Mouse (Mus musculus) gastrocnemius, postnatal 10 days (tissue): ENCODE measurements around the gene Ltbp2. TPM values are rescaled to one million over a fixed set of nuclear protein-coding genes. Genes with fewer than 3 reads are reported as not detected.

Experiments
- DNase-seq: peaks from one replicate; pipeline ENCODE4 v3.0.0; 2021; ENCODE audit warnings: mixed read lengths
- long read RNA-seq, 2 experiments: library from polyadenylated mRNA; stranded (forward); transcript quantifications; one replicate each; pipeline ENCODE4 v2.0.0; 2021
- total RNA-seq, 2 experiments: library from RNA; stranded (reverse); gene quantifications; 2 replicates each; pipeline ENCODE4 v1.2.3; 2021

Ltbp2 gene
- total RNA-seq = 1 to 10 TPM; 1.9 to 2.5 TPM
- long read RNA-seq, experiment 1, partial matches to known transcripts = 1 of 3 reads
- long read RNA-seq, experiment 1, other reads (novel, unspliced or antisense) = 2 of 3 reads
- long read RNA-seq, experiment 2, partial matches to known transcripts = 0 of 2 reads
- long read RNA-seq, experiment 2, other reads (novel, unspliced or antisense) = 2 of 2 reads

DNA sequence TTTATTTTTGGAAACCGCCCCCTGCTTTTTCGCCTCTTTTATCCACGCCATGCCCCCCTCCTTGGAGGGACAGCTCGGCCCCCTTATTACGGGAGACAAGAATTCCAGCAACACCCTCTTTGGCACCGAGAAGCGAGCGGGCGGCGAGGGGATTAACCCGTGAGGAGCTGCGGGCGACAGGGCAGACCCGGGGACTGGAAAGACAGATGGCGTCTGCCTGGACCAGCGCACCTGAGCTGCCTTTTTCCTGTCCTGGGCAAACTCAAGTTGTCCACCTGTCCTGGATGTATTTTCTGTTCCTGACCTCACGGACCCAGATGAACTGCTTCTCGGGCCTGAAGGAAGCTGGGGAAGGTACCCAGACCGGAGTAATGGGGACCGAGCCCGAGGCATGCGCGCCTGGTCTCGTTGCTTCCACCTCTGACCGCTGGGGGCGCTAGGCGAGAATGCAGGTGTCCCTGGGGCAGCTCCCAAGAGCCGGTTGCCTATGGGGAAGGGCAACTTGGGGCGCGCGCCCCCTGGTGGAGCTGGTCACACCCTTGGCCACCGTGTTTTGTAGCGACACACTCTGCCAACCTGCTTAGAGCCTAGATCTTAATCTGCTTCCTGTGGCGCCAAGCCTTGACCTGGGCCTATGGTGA is at the start of gene Ltbp2:
Gene Ltbp2 (minus strand): TSS at position 52 of the 641 bp plus-strand sequence.
- peak; percentile 89 for DNase-seq

DNA sequence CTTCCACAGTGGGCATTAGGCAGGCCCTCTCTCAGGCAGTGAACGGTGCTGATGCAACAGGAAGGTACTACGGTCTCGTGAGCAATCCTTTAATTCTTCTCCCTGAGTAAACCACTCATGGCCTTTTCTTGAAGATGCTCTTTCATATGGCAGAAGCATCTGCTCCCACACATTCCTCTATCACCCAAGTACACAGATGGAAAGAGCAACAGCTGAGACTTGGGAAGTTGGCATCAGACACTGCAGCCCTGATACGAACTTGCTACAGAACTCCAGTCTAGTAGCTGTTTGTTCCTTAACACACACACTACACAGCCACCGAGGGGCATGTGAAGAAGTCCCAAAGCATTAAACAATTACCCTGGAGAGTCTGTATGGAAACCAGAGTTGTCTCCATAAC is 48.0 kb upstream of the Ltbp2 start:
- no peak for DNase-seq

DNA sequence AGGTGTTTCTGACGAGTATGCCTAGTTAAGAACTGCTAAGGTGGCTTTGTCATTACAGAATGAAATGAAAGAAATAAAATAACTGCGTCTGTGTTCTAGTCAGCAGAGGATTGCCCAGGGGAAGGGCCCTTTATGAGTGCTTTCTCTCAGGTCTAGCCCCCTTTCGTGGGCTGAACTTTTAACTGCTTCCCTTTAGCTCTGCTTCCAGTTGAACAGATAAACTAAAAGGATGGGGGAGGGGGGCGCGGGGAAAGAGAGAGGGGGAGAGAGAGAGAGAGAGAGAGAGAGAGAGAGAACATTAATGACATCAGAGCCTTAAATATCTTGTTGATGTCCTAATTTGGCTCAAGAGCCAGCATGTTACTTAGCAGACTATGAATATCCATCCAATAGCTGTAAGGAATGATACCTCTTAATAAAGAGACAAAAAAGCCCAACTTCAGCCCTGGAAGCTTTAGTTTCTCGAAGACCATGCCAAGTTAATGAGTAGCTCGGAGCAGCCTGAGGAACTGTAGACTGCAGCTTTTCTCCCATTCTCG is 45.6 kb upstream of the Ltbp2 start:
- DNase-seq = no peak

DNA sequence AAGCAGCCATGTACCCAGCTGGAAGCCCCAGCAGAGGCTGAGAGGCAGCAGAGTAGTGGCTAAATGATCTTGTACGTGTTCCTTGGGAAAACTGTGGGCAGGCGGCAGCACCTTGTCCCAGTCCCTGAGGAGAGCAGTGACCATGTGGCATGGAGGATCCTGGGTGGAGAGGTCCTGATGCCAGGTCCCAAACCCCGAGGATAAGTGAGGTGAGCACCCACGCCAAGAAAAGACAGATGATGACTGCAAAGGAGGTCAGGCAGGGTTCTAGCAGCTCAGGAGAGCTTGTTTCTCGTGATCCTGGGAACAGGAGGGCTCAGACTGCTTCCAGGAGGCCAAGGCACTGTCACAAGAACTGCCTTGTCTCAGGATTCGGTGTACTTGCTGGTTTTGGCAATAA is 42.5 kb upstream of the Ltbp2 start:
- no peak for DNase-seq

DNA sequence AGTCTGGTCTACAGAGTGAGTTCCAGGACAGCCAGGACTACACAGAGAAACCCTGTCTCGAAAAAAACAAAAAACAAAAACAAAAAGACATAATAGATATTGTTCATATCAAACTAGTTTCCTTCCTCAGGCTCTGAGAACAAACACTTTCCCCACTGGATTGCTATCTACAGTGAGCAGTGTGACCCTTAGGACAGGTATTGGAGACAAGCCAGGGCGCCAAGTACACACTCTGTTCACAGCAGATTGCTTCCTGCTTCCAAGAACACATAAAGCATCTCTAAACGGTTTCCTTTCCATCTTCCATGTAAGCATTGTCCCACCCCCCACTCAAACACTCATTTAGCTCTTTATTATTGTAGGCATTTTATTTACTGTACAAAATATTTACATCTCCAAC is 41.5 kb upstream of the Ltbp2 start:
- no peak for DNase-seq

DNA sequence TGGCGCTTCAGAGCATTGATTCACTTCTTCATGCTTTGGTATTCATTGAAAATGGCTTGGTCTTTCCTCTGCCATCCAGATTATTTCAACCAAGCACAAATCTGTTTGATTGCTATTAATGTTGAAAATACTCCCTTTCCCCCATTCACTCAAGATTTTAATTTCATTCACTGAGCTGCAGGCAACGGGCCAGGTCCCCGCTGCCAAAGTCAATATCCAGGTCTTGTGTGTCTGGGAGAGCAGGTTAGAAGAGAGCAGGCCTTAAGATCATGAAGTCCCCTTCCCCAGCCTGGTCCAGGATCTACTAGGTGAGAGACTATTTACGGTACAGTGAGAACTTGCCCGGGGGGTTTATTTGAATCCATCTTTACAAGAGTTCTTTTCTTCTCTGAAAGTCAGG is 38.6 kb upstream of the Ltbp2 start:
- no peak for DNase-seq

DNA sequence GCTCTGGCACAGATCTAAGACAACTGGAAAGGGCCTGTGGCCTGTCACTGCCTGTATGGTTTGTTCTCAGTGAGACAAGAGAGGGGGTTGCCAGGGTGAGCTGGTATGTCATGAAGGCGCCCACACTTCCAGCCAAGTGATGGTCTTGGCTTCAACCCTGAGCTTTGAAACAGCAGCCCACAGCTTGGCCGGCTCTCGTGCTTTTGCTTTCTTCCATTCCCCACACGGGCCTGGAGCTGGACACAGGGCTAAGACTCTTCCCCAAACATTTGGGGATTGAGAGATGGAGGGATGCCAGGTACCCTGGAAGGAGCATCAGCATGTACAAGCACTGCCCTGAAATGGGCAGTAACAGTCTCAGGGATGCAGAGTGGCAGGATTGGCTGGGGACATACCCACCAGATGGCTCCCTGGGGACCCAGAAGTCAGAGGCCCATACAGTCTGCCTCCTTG is 36.3 kb upstream of the Ltbp2 start:
- DNase-seq = no peak

DNA sequence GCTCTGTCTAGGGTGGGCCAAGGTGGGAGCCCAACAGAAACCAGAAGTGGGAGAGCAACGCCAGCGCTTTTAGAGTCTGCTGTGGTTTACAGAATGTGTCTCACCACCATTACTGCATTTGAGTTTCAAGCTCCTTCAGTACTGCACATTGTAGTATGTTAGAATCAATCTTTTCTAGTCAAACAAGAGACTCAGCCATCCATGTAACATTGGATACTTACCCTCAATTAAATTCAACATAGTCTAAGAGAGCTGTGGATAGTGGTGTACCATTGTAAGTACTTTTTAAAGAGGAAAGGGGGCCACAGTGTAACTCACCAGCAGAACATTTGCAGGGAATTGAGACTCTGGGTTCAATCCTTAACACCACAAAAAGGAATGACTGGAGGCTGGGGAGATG is 35.3 kb upstream of the Ltbp2 start:
- DNase-seq = no peak

DNA sequence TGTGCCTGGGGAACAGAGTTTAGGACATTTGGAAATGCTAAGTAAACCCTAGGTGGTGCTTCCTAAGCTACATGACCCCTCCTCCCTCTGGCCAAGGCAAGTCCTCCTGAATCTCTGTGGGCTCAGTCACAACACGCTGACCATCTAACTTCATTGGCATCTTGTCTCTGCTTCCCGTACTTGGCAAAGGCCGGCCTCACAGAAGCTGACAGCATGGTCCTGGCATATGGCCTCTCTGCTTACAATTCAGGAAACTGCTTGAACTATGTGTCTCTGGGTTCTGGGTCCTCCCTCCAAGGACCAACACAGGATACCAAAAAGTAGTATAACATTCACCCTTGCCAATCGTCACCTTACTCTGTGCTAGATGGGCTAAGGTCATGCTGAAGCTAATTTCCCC is 33.7 kb upstream of the Ltbp2 start:
- DNase-seq = no peak

DNA sequence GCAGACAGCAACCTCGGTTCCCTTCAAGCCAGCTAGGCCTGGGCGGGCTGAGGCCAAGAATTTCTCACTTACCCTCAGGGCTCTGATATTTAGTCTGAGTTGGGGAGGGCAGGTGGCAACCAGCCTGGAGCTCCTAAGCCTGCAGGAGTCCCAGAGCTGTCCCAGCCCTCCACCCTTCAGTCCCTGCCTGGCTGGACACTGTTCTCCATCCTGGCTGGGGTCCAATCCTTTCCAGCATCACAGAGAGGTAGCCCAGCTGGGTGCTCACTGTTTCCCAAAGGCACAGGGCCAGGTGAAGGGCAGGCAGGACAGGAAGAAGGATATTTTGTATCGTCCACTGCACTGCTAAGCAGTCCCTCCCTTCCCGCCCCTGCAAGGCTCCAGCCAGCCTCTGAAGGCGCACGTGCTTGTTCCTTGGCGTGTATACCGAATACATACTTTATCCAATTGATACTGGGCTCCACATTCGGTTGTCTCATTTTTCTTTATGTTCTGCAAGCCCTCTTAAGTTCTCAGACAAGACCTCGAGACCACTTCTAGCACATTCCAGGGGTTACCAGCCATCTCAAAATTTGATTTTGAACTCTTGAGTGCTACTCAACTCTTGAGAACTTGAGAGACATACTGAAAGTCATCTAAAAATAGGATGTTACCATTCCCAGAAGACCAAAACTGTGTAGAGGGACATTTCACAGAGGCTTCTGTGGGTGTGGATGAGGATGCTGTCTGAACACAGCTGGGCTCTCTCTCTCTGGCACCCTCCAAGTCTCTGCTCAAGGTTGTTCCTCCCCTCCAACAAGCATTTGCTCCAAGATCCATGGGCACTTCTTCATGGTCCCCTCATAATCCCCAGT is 31.5 kb upstream of the Ltbp2 start:
- peak; percentile 47 for DNase-seq

DNA sequence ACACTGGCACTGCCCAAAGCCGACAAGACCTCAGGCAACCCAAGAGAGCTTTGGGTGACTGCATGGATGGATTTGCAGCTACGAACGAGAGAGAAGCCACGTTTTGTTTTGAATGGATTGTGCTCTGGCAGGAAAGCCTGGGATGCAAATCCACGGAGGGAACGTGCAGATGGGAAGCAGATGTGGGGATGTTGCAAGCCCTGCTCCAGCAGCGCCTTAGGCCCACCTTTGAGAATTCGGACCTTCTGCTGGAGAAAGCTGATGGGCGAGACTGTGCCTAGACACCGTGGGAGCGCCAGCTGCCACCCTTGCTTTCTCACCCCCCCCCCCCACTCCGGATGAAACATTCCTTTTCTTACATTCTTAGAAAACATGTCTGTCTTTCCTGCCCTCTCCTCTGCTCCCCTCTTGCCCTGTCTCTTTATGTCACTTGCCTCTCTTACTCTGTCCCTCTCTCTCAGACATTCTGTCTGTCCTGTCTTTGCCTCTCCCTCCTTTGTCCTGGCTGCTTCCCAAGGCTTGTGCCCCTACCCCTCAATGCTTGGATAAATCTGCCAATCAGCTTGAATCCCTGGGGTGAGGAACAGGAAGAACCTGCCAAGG is 30.8 kb upstream of the Ltbp2 start:
- no peak for DNase-seq

DNA sequence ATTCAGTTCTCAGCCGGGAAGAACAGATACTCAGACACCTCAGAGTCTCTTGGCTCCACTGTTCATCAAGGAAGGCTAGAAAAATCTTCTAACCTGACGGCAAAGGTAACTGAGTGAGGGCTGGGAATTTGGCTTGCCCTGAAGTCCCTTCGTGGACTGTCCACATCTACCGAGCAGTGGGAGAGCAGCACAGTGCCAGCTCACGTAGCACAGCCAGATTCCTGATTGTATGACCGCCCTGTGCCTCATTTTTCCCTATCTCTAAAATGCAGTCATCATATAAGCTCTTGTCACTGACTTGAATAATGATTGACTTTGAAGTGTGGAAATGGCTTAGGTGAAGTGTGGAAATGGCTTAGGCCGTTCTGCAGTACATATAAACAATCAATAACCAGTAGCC is 28.1 kb upstream of the Ltbp2 start:
- no peak for DNase-seq

DNA sequence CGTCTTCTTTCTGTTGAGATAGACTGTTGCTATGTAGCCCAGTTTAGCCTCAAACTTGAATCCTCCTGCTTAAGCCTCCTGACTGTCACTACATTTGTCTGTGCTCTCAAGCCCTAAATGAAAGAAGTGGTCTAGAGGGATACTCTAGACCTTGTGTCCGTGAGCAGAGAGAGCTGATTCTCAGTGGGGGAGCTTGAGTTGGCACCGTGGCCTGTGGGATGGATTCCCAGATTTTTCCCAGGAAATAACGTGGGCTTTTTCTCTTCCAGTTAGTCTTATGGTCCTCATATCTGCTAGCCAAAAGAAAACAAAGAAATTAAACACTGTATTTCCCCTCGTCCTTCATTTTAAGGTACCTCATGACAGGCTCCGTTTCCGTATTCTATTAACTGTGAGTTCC is 24.0 kb upstream of the Ltbp2 start:
- no peak for DNase-seq

DNA sequence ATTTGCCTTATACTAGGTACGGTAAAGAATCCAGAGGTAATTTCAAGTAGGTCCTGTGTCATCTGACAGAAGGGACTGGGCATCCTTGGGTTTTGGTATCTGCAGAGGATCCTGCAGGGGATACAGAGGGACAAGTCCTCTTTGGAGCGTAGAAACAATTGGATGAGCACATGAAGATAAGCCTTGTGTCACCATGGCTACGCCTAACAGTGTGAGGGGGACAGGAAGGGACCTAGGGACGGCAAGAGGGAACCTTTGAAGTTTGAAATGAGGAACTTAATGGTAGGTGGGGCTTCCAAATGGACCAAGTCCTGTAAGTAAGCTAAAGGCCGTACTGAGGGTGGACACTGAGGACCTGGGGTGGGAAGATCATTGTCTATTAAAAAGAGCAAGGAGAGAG is 21.0 kb upstream of the Ltbp2 start:
- no peak for DNase-seq

DNA sequence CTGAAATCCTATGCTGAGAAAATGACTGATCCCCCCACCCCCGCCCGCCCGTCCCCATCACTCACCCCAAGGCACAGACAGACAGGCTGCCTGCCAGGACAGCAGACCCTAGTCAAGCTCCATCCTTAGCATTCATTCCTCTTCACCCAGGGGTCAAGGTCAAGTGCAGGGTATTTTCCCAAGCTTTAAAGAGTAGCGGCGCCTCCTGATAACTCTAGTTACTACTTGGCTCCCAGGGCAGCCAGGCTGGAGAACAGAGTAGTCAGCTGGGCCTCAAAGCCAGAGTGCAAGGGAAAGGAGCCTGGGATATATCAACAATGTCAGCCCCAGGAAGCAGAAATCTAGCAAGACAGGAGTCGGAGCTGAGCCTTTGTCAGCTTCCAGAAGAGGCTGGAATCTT is 19.9 kb upstream of the Ltbp2 start:
- DNase-seq = no peak

DNA sequence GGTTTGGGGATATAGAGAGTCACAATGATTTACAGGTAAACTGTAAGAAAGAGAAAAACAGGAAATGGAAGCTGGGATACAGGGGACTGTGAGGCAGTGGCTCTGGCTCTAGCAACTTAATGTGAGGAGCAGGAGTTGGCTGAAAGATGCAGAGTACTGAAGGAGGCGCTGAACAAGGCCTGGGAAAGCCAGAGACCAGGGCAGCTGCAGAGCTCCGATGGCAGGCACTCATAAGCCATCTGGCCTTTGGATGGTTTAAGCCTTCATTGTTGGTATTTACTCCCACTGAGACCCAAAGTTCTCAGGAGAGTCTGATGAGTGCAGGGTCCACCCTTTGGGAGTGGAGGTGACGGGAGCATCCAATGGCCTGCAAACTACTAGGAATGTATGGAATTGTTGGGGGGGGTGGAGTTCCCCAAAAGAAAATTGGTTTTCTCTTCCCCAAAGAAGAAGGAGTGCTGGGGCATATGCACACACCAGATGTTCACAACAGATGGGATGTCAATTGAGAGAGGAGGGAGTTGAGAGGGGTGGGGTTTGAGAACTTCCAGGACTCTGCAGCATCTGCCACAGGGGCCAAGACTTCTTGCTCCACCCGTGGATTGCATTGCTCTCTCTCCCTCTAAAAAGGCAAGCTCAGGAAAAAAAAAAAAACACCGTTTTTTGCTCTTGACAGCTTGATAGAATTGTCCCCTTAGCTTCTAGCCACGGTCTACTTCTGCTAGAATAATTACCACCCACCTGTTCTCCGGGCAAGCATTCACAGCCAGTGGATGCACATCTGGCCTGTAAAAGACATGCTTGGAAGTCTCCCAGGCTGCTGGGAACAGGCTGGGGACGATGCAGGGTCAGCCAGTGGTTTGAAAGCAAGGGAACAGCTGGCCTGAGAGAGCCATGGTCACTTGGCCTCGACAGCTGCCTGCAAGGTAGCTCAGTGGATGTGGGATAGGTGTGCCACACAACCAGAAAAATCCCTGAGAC is 17.6 kb upstream of the Ltbp2 start:
- DNase-seq = peak; percentile 28

DNA sequence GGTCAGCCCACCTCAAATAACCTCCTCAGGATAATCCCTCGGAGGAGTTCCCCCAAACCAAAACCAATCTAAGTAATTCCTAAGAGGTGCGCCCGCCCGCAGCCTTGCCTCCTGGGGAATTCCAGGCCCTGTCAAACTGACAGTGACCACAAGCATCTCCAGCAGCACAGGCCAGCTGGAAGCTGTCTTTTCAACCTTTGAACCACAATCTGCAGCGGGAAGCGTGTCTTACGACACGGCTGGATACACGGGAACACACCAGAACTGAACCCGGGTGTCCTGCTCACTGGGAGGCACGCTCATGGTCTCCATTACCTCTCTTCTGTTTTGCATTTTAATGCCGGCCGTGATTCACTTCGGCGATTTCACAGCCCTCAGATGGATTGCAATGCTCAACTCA is 14.0 kb upstream of the Ltbp2 start:
- no peak for DNase-seq

DNA sequence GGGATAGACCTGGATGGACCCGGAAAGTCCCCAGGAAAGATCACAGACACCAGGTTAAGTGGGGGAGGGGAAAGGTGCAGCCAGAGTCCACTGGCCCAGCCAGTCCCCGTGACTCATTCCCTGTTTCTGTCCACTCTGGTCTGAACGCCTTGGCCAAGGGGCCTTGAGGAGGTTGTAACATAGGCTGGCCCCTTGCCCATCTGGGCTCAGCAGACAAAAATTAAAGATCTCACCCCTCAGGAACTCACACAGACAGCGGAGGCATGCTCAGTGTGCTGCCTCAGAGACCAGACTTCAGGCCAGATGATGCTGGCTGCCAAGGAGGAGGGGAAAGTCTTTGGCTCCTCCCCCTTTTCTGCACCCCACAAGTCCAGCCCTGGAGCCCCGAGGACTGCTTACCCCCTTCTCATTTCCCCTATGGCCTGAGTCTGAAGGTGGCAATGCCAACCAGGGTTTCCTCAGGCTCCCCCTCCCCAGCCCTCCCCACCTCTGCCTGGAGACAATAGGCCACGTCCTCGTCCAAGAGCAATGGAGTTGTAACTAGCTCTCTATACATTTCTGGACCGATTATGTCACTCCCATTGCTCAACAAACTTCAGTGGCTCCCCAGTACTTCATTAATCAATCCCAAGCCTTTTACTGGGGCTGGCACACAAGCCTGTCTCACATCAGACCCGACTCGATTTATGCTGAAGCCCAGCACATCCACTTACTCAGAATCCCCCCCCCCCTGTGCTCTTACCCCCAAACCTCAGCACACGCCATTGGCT is 9.0 kb upstream of the Ltbp2 start:
- DNase-seq = peak; percentile 50

DNA sequence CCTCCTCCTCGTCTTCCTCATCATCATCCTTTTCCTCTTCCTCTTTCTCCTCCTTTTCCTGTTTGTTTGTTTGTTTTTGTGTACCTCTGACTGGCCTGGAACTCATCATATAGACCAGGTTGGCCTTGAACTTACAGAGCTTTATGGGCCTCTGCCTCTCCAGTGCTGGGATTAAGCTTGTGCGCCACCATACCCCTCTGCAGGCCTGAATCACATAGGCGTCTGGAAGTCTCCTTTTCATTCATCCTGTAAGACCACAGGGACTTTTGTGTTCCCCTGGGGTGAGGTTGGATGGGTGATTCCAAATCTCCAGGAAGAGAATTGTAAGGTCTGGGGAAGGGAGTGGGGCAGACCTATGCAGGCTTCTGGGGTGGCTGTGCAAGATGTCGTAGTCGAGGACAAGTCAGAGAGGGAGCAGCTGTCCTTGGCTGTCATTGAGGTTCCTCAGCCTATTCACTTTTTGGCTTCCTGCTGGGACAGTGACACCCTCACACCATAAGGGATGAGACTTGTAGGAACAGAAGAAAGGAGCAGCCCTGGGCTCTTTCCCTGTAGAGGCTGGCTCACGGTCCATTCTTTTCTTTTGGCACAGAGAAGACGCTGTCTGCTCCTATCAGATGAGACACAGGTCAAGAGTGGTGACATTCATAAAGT is 8.2 kb upstream of the Ltbp2 start:
- DNase-seq = no peak

DNA sequence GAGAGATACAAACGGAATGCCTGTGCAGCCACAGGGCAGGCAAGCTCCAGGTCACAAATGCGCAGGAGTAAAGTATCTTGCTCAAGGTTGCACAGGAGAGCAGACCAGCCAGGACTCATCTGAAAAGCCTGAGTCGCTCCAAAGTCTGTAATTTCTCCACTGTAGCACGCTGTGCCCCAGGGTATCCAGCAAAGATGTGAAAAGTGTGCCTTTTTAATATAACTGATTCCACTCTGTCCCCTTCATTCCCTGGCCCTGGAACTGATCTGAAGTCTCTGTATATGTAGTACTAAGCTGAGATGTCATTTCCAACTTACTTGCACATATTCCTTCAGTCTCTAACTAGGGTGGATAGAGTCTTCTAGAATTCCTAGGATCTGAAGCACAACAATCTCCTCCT is 6.5 kb upstream of the Ltbp2 start:
- DNase-seq = no peak
